Mouse (Mus musculus) forelimb bud, embryonic 11.5 days (tissue): ENCODE measurements at regions not wholly inside any gene's neighbourhood (a gene's known extent, or its start where the extent isn't known, plus 50 kb on each side); places are given as distances from the start of the nearest gene placed in this dataset.

Source experiments
- DNase-seq: peaks from one replicate; pipeline ENCODE4 v3.0.0-alpha.2; 2012; ENCODE audit warnings: low read depth, low spot score

DNA sequence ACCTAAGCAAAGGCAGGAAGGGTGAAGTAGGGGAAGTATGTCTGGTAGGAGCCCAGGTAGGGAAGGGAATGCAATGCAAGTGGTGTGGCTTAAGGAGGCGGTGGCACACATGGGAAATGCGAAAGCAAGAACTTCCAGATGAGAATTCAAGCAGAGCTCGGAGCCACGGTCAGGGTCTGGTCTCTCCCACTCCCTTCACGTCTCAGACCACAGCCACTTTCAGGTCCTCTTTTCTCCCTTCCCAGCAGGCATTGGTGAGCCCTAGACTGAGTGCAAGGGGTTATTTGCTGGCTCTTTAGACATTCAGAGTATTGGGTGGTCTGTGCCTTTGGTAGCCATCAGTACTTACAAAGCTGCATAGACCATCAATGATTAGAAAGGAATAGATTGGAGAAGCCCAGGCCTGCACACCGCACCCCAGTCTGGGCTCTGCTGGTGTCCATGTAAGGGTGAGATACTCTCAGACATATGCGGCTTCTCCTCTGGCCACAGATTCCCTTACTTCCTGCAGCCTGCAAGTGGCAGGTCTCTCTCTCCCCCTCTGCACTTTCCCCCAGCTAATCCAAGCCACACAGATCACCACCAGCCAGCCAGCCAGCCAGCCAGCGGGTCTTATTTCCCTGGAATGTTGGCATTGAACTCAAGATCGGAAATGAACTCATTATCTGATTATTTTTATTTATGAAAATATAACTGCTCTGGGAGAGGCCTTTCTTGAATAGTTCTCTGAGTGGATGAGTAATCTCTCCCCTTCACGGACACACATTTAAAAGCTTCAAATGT is 113.6 kb downstream of the Zfp36l2 start:
- no peak for DNase-seq

DNA sequence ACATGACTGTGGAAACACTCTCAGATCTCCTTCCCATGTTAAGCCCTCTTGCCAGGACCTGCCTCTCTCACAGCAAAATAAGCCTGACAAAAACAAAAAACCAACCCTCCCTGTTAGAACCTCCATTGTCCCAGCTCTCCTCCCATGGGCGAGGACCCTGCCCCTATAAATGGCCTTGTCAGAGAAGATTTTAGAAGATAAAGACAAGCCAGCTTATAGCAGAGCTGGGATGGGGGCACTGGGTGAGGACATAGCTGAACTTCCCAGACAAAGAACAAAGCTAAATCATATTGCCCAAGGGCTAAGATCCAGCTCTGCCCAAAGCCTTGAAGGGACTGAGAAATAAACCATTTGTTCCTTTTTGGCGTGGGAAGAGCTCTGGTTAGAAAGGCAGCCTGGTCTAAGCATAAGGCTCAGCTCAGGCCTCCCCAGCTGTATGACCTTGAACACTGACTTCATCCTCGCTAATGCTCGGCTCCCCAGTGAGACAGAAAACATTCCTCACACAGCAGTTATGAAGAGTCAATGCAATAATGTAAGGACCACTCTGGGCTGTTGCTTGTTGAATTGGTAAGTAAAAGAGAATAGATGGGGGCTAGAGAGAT is 115.2 kb downstream of the Zfp36l2 start:
- no peak for DNase-seq

DNA sequence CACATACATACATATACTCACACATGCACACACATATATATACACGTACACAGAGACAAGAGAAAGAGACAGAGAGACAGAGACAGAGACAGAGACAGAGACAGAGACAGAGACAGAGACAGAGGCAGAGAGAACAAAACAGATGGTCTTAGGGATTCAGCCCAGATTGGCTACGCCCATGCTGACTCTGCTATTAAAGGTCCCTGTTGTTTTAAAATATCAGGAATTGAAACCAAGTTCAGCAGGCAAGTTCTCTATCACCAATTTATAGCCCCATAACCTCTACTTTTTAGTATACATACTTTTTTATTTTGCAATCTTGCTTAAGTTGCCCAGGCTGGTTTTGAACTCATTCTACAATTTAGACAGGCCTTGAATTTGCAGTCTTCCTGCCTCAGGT is 115.9 kb downstream of the Zfp36l2 start:
- no peak for DNase-seq

DNA sequence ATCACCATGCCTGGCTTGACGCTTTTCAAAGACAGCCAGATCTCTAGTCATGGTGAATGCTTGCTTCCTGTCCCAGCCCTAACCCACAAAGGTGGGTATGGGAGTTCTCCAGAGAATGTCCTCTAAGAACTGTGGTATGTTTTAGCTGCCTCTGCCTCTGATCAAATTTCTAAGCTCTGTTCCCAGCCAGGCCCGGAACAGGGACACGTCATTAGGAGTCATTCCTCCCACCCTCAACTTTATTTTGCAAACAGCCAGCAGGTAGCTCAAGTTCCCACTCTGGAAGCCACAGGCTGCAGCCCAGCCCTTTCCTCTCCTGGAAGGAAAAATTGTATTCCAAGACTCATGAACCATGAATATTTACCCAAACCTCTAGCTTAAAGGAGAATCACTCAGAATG is 117.2 kb downstream of the Zfp36l2 start:
- no peak for DNase-seq

DNA sequence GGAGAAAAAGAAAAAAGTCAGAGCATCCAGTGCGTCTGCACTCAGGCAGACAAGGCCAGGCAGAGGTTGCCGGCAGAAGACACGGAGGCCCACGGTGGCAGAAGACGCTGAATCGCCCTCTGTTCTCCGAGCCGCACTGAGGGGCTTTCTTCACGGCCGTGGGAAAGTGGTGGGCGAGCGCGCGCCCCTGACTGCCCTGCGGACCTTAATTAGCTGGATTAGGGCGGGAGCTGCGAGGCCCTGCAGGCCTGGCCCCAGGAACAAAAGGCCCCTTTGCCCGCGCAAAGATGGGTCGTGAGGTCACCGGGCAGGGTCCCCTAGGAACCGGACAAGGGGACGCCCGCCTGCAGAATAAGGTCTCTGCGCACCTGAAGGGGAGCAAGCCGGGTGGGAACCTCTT is 120.6 kb downstream of the Zfp36l2 start:
- DNase-seq = no peak

DNA sequence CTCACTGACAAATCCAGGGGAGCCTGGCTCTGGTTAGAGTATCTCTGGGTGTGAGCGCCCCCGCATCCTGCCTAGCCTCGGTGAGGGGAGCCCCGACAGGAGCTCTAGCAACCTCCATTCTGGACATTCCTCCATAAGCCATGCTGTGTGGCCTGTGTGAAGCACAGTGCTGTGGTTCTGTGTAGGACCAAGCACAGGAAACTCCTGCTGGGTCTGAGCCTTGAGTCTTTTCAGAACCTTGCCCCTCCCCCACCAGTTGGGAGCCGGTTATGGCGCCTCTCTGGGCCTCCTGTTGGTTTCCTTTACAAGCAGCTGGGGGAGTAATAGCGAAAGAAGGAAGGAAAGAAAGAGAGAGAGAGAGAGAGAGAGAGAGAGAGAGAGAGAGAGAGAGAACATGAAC is 124.0 kb downstream of the Zfp36l2 start:
- no peak for DNase-seq

DNA sequence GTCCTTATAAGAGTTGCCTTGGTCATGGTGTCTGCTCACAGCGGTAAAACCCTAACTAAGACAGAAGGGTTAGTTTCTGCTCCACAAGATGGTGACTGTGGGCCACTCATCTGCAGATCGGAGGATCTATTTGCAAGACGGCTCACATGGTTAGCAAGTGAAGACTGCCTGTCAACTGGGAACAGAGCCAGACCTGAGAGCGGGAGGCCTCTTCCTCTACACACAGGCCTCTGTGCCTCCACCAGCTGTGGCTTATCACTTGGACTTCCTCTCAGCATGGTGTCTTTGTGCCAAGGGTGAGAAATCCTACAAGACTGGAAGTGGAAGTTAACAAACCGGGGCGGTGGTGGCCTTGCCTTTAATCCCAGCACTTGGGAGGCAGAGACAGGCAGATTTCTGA is 126.1 kb downstream of the Zfp36l2 start:
- DNase-seq = no peak

DNA sequence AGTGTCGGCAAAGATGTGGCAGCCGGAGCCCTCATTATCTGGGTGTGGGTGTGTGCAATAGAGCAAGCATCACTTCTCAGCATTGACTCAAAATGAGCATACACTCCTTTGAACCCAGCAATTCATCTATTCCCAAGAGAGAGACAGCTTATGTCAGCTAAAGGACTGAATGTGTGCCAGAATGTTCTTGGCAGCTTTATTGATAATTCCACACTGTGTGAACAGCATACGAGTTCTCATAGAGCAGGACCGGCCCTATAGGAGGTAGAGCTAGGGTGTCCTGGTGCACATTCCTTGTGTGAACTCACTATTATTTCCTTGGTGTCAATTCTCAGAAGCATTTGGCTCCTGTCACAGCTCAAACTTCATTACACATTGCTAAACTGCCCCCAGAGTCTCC is 131.3 kb downstream of the Zfp36l2 start:
- no peak for DNase-seq

DNA sequence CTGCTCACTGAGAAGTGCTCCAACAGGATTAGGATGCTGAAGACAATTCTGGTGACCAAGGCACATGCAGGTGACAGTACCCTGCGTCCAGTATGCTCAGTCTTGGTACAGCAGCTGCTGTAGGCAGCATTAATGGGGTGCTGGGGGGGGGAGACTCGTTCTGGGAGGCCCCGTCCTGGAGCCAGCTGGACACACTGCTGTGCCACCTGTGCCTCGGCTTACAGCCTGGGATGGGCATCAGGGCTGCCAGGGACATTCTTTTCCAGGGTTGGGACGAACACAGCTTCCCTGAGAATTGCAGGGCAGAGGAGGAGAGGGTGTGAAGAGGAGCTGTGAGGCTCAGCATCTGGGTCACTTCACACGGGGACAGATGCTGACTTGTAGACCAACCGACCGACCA is 135.3 kb downstream of the Zfp36l2 start:
- DNase-seq = no peak

DNA sequence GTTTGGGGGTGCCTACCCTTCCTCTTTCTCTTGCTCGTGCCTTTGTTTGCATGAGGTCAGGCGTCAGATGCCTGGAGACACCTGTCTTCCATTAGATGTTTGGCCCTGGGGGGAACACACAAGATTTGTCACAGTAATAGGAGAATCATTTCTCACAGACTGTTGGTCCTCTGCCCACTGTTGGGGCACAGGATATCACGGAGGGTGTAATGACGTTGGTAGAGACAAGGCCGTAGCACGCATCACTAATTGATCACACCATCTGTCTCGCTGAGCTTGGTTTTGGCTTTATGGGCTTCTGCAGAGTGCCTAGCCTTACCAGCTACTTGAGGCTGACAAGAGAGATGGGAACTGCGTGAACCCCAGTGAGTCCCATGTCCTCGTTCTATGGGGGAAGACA is 136.5 kb downstream of the Zfp36l2 start:
- no peak for DNase-seq

DNA sequence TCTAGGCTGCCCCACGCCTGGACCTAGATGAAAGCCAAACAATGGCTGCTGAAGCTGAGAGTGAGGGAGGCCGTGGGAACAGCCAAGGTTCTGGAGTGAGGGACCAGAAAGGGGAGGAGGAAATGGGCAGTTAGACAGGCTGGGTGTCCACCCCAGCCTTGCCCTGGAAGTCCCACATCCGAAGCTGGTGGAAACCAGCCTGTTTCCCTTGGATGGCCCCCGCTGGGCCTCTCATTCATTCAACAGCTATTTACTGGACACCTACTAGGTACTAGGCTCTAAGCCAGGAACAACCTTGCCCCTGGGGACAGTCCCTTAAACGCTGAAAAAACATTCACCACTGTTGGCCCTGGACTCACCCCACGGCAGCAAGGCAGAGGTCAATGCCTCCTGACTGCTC is 139.2 kb downstream of the Zfp36l2 start:
- DNase-seq = no peak

DNA sequence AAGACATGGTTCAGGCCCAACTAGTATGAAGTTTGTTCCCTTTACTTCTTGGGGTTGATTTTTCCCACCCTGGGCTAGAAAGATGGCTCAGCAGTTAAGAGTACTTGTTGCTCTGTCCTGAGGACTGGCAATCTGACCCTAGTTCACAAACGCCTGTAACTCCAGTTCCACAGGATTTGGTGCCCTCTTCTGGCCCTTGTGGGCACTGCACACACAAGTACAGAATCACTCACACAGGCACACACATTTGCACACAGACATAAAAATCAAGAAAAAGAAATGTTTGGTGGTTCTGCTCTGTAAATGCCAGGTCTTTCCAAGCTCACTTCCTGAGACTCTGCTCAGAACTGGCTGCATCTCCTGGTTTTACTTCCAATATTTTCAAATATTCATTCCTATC is 140.2 kb downstream of the Zfp36l2 start:
- DNase-seq = no peak

DNA sequence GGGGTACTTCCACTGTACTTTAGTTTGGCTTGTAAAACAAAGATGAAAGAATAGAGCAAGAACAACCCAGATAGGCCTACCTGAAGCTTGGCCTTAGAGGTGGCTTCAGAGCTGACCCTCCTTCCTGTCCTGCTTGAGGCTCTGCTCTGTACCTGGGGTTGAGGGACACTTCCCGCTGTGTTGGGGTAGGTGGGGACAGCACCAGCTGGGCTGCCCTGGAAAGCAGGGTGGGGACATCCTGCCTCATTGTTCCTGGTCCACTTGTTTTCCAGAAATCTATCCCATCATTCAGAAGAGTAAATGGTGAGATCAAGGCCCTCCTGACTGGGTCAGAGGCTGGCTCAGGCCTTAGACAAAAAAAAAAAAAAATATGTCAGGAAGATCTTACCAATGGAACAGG is 141.9 kb downstream of the Zfp36l2 start:
- no peak for DNase-seq

DNA sequence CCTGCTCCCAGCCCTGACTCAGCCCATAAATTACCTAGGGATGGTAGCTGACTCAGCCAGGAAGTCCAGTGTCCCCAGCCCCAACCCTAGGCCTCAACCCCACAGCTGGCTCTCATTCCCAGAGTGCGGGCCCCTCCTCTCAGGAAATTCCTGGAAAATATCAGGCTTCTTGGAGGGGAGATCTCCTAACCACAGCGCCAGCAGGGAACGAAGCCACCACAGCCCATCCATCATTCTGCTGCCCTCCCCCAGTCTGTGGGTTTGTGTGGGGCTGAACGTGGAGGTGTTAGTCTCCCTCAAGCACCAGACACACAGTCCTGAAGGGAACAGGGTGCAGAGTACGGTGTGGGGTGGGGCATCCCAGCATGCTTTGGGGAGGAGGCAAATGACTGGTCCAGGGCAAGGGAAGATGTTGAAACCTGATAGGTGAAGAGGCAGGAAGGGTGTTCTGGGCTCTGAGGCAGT is 143.2 kb downstream of the Zfp36l2 start:
- peak; percentile 74 for DNase-seq

DNA sequence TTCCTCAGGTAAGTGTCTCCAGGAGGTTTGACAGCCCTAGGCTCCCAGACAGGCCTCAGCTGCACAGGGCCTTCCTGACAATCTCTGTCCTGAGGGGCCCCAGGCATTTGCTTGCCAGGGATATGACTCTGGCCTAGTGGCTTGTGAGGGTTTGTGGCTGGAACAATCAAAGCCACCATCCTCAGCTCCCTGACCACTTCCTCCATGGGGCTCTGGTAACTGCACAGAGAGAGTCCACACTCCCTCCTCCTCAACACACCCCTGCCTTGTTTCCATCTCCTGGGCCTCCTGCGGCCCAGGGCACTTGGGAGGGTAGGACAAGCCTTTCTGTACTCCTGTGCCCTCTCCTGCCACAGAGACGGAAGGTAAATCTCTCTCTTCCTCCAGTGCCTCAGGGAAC is 144.6 kb downstream of the Zfp36l2 start:
- no peak for DNase-seq

DNA sequence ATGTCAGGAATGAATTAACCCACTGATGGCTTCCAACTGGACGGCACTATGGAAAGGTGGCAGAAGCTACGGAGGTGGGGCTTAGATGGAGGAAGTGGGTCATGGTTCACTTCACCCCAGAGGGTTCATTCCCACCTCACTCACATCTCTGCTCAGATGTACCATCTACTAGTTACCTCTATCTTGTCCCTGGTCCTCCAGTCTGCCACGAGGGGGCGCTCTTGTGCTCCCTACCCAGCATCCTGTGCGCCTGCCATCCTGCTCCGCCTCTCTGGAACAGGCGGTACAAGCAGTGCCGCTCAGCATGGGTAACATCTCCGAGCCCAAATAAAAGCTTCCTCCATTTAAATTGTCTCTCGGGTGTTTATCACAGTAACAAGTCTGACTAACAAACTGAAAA is 148.3 kb downstream of the Zfp36l2 start:
- no peak for DNase-seq

DNA sequence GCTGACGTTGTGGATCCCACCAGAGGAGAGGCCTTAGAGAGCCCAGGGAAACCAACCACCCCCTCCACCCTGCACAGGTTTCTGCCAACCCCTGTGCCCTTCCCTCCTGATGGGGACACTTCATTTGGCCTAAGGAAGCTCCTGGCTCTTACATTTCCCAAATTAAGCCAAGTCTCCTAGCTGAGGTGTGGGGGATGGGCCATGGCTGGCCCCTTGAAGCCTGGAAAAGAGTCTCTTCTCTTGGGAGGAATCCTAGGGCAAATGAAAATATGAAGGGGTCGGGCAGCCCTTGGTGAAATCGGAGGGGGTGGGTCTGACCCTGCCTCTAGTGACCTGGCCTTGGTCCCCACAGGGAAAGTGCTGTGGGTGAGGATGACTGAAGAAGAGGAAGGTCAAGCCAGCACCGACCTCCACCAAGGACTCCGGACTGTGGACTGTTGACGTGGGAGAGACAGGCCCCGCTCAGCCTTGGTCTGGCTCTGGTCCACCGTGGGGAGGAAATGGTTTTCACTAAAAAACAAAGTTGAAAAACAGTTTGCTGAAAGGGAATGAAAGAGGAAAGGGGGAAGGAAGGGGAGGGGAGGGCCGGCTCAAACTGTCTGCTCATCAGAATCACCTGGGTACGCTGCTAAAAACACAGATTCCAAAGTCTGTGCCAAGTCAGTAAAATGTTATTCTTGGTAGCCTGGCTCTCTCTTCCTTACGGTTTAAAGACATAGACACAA is 150.0 kb downstream of the Zfp36l2 start:
- DNase-seq = no peak

DNA sequence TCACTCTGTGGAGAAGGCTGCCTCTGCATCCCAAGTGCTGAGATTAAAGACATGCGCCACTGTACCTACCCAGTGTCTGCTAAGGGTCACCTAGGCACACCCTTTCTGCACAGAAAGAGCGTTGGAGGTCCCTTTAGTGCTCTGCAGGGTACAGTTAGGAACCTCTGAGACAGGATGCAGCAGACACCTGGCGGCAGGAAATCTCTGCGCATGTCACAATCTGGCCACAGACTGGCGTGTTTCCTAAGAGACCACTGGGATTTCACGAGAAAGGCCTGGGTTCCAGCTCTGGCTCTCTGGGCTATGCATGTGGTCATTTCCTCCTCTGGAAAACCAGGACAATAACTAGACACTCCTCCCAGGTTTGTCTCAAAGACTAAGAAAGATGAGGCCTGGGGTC is 151.7 kb downstream of the Zfp36l2 start:
- DNase-seq = no peak

DNA sequence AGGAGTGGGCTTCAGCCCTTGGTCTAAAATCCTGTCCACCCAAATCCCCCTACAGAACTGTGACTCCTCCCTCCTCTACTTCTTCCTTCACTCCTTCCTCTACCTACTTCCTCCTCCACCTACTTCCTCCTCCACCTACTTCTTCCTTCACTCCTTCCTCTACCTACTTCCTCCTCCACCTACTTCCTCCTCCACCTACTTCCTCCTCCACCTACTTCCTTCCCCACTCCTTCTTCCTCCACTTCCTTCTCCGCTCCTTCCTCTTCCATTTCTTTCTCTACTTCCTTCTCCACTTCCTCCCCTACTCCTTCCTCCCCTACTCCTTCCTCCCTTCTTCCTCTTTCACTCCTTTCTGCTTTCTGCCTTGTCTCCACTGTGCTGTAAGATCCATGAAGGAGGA is 152.9 kb downstream of the Zfp36l2 start:
- no peak for DNase-seq

DNA sequence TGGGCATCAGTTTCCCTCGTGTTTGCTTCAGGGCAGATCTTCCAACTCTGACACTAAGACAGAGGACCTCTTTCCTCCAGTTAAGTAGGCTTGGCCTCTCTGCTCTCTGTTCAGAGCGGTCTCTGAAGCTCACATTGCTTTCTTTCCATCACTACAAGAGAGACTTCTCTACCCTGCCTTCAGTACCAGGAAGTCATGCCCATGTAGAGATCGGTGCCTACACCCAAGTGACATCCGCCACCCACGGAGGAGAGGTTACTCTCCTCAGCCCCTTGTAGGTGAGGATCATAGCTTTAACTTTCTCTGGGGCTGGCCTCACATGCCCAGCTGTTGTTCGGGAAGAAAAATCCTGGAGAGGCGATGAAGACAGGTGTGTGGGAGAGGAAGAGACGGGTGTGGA is 155.3 kb downstream of the Zfp36l2 start:
- DNase-seq = no peak

DNA sequence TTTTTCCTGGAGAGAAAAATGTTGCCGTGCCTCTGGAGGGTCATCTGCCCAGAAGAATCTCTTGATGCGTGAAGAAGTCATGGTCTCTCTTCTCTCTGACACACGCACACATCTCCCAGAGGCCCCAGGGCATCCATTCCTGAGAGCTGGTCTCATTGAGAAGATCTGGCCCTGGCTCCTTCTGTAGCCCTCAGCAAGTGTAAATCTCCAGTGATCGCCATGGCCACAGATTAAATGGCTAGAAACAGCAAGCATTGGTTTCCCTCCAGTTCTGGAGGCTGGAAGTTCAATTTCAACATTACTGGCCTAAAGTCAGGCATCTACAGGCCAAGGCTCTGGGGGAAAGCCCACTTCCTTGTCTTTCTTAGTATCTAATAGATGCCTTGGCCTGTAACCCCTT is 155.9 kb downstream of the Zfp36l2 start:
- DNase-seq = no peak

DNA sequence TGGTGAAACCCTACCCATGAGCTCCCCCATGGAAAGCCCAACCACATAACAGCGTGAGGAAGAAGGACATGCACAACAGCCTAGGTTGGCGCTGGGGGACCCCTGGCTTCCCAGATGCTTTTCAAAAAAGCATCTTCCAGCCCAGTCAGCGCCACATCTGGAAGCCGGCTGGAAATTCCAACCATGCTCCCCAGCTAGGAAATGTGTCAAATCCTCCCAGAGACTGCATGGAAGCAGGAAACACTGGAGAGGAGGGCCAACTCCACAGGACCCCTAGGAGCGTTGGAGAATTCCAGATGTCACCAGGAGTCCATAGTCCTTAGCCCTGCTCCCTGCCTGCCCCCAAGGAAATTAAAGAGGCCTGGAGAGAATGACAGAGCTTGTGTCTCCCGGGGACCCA is 156.4 kb downstream of the Zfp36l2 start:
- peak; percentile 74 for DNase-seq

DNA sequence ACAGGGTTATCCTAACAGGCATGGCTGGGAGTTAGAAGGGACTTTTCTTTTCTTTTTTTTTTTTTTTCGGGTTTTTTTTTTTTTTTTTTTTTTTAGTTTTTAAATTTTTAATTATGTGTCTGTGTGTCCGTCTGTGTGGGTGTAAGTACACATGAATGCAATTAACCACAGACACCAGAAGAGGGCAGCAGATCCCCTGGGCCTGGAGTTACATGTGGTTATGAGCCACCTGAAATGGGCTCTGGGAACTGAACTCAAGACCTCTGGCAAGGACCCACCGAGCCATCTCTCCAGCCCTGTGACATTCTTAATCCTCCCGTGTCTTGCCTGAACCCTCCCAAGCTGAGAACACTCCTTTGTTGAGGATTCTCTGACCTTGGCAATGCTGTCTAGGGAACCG is 157.0 kb downstream of the Zfp36l2 start:
- DNase-seq = no peak
